Mouse (Mus musculus) hindbrain, embryonic 14.5 days (tissue): ENCODE data around the gene Sh3bp5. TPM values are rescaled to one million over a fixed set of nuclear protein-coding genes. Genes with fewer than 3 reads are reported as not detected.

Experiments used
- ATAC-seq: fragments of 200-750 bp; cut with Nextera tagmentation; 2 replicates; pipeline ENCODE4 v1.8.0; 2017; ENCODE audit warnings: moderate number of reproducible peaks, mild to moderate bottlenecking, moderate TSS enrichment, moderate library complexity; ENCODE audit not compliant: low FRiP score
- DNase-seq: peaks from one replicate; pipeline ENCODE4 v3.0.0-alpha.2; 2015; ENCODE audit warnings: low spot score
- H3K27ac ChIP-seq: fragments of 300-500 bp; sonication (generic); 2 replicates; pipeline ENCODE4 v1.5.1; 2014; ENCODE audit warnings: mild to moderate bottlenecking, moderate library complexity
- H3K27me3 ChIP-seq: fragments of 300-500 bp; sonication (generic); 2 replicates; pipeline ENCODE4 v1.6.1; 2014; ENCODE audit warnings: mild to moderate bottlenecking, low read length, mixed read lengths; ENCODE audit not compliant: control insufficient read depth, insufficient read depth
- H3K36me3 ChIP-seq: fragments of 300-500 bp; sonication (generic); replicated peaks from 2 replicates; pipeline ENCODE4 v1.6.1; 2014; ENCODE audit not compliant: control insufficient read depth, insufficient read depth
- H3K4me1 ChIP-seq: fragments of 300-500 bp; sonication (generic); replicated peaks from 2 replicates; pipeline ENCODE4 v1.6.1; 2014; ENCODE audit warnings: antibody characterized with exemption, low read length, mixed read lengths; ENCODE audit not compliant: control insufficient read depth, insufficient read depth
- H3K4me2 ChIP-seq: fragments of 300-500 bp; sonication (generic); replicated peaks from 2 replicates; pipeline ENCODE4 v1.6.1; 2014; ENCODE audit warnings: mild to moderate bottlenecking, moderate library complexity
- H3K4me3 ChIP-seq: fragments of 300-500 bp; sonication (generic); replicated peaks from 2 replicates; pipeline ENCODE4 v1.5.1; 2014; ENCODE audit warnings: mild to moderate bottlenecking, low read length
- H3K9ac ChIP-seq: fragments of 300-500 bp; sonication (generic); 2 replicates; pipeline ENCODE4 v1.6.1; 2014
- H3K9me3 ChIP-seq: fragments of 300-500 bp; sonication (generic); 2 replicates; pipeline ENCODE4 v1.6.1; 2016; ENCODE audit warnings: low read length; ENCODE audit not compliant: control insufficient read depth
- WGBS: fragments of 180-500 bp; shearing (Covaris S2); extraction: QIAGEN DNeasy Blood & Tissue Kit; methylation state at CpG from one replicate; pipeline ENCODE4 v1.1.7; 2014; 5-methylcytosine and 5-hydroxymethylcytosine counted together
- polyA plus RNA-seq: library from polyadenylated mRNA; unstranded; fragments of >200 nt; fragmentation: Nextera tagmentation; extraction: Ambion mirVana; gene quantifications from 2 replicates; pipeline ENCODE4 v1.2.1, GENCODE M21; 2014

The Sh3bp5 gene
- polyA plus RNA-seq, 1 experiment from 2014 or later: 93.7 TPM

DNA sequence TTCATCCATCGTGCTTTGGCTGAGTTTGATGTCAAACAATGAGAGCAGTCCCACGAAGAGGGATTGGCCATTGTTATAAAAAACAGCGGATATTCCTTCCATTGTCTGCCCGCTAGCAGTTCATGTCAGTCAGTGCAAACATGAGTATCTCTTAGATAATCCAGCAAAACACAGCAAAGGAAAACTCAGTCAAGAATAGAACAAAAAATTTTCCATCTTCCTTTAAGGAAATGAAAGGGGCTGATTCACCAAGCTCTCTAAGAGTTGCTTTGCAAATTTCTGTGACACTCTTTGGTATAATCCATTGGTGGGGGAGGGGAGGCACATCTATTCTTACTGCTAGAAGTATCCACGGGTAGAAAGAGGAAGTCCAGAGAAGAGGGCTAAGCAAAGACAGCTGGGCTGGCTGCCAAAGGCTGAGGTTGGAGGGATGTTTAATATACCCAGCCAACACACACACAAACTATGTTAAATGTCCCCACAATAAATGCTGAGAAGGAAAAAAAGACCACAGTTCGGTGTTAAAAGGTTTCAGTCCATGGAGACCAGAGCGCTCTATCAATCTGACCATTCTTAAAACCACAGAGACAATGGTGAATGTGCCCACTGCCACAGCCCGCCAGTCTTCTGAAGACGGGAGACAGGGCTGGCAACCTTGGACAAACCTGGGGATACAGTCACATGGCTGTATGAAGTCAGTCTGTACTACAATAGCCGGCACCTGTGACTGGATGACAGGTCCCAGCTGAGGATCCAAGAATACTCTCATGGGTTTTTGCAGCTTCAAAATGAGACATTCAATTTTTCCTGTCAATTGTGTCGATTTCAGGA is 12.7 kb downstream of the Sh3bp5 start:
- ATAC-seq: no peak

DNA sequence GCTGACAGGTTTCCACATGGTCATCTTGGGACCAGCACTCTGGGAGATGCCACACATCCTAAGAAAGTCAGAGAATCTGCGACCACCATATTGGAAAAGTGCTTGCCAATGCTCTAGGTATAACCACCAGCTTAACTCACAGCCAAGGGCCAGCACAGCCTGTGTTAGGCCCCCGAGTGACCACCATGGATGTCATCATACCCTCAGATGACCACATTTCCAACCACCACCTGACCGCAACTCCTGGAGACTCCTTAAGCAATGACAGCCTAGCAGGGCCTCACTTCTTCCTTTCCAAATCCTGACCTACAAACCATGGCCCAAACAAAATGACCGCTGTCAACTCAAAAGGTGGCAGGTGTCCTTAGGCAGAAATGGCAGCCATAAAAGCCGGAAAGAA is 13.5 kb downstream of the Sh3bp5 start:
- WGBS: 92% methylated on average over 5 of the region's 5 CpGs
- DNase-seq: no peak
- Histone ChIP-seq H3K4me2 (no peak overlapping the region), H3K4me3 (no peak overlapping the region), H3K27me3 (no peaks in the 10 kb centered on the region), H3K9ac (no peak overlapping the region), H3K4me1 (peaks cover 21% of the 10 kb centered on the region), H3K36me3 (peaks cover 36% of the 10 kb centered on the region), H3K27ac (no peak overlapping the region), H3K9me3 (no peaks in the 10 kb centered on the region)
- ATAC-seq: no peak

More for the DNA sequence above, 12.7 kb downstream of the Sh3bp5 start:
- H3K27me3 ChIP-seq: no peaks in the 10 kb centered on the region
- peaks cover 21% of the 10 kb centered on the region for H3K4me1 ChIP-seq
- peaks cover 43% of the 10 kb centered on the region for H3K36me3 ChIP-seq
- DNase-seq: peak; percentile 37
- H3K9me3 ChIP-seq: no peaks in the 10 kb centered on the region
- no peak overlapping the region for H3K4me3 ChIP-seq
- 57% methylated on average over 11 of the region's 11 CpGs for WGBS
- H3K9ac ChIP-seq: no peak overlapping the region
- no peak overlapping the region for H3K4me2 ChIP-seq
- no peak overlapping the region for H3K27ac ChIP-seq

DNA sequence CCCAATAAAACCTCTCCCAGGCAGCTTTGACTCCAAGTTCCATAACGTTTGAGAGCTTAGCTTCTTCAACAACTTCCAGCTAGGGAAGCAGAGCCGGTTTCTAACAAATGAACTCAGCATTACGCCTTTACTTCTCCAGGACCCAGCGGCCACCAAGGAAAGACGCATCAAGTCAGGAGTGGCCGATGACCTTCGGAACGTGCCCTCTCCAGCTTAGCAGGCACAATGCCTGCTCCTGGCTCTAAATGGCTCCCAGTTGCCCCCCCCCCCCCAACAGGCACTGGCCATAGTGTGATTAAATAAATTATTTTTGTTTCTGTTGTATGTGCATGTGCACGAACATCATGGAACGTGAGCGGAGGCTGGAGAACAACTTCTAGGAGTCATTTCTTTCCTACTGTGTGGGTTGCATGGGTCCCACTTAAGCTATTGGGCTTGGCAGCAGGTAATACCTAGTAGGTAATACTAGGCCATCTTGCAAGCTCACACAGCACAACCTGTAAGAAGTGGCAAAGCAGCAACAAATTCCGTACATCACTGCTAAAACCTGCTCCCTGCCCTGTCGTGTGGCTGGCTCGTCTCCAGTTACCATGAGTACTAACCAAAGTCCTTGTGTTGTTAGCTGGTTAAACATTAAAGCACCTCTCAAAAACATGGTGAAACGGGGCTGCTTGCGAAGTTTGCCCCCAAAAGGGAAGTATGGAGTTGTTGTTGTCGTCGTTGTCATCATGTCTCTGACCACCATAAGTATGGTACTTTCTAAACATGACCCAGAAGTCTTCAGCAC is 14.2 kb downstream of the Sh3bp5 start:
- 80% methylated on average over 18 of the region's 18 CpGs for WGBS
- H3K36me3 ChIP-seq: peaks cover 29% of the 10 kb centered on the region
- ATAC-seq: no peak

GRCm38 (mm10) chr14:31420985-31421384 is 14.9 kb downstream of the Sh3bp5 start:
- H3K9ac ChIP-seq: no peak overlapping the region
- no peak for DNase-seq
- H3K4me1 ChIP-seq: peaks cover 21% of the 10 kb centered on the region
- no peak overlapping the region for H3K4me3 ChIP-seq
- peaks cover 21% of the 10 kb centered on the region for H3K36me3 ChIP-seq
- no peak for ATAC-seq
- no peaks in the 10 kb centered on the region for H3K27me3 ChIP-seq
- no peak overlapping the region for H3K4me2 ChIP-seq
- WGBS: 32% methylated on average over 7 of the region's 7 CpGs
- no peaks in the 10 kb centered on the region for H3K9me3 ChIP-seq
- H3K27ac ChIP-seq: no peak overlapping the region

More for the DNA sequence above, 14.2 kb downstream of the Sh3bp5 start:
- Histone ChIP-seq H3K4me1 (peaks cover 21% of the 10 kb centered on the region), H3K27me3 (no peaks in the 10 kb centered on the region), H3K9me3 (no peaks in the 10 kb centered on the region), H3K4me2 (no peak overlapping the region), H3K27ac (no peak overlapping the region), H3K9ac (no peak overlapping the region), H3K4me3 (no peak overlapping the region)
- DNase-seq: no peak

- Histone ChIP-seq H3K36me3 (peaks cover 17% of the 10 kb centered on the region), H3K27ac (no peak overlapping the region), H3K9ac (no peak overlapping the region), H3K4me1 (peaks cover 21% of the 10 kb centered on the region), H3K9me3 (no peaks in the 10 kb centered on the region), H3K4me3 (no peak overlapping the region), H3K27me3 (no peaks in the 10 kb centered on the region), H3K4me2 (no peak overlapping the region)
- 91% methylated on average over 7 of the region's 7 CpGs for WGBS
- ATAC-seq: no peak
- no peak for DNase-seq
These were observed 15.3 kb downstream of the Sh3bp5 start for GRCm38 (mm10) chr14:31420562-31420961.

DNA sequence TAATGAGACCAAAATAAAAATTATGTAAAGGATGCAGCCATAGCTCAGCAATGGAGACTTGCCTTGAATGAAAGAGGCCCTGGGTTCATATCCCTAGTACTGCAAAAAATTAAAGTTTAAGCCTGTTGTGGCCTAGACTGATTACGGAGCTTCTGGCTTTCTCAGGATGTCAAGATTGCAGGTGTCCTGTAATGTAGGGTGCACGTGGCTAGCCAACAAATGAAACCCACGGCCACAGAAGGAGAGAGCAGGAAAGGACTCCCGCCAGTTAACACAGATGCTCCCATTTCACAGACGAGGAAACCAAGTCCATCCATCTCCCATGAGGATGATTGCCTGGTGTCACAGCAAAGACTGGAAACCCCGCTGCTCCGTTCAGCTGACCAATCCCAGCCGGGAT is 15.7 kb downstream of the Sh3bp5 start:
- H3K27me3 ChIP-seq: no peaks in the 10 kb centered on the region
- peaks cover 16% of the 10 kb centered on the region for H3K36me3 ChIP-seq
- no peak overlapping the region for H3K27ac ChIP-seq
- H3K4me1 ChIP-seq: peaks cover 25% of the 10 kb centered on the region
- no peaks in the 10 kb centered on the region for H3K9me3 ChIP-seq
- H3K9ac ChIP-seq: no peak overlapping the region
- H3K4me3 ChIP-seq: no peak overlapping the region
- H3K4me2 ChIP-seq: no peak overlapping the region
- ATAC-seq (no peak), DNase-seq (no peak)
- WGBS: 92% methylated on average over 8 of the region's 8 CpGs

GRCm38 (mm10) chr14:31419279-31419678 is 16.6 kb downstream of the Sh3bp5 start:
- no peak overlapping the region for H3K4me2 ChIP-seq
- 26% methylated on average over 4 of the region's 4 CpGs for WGBS
- no peaks in the 10 kb centered on the region for H3K27me3 ChIP-seq
- DNase-seq: no peak
- no peak for ATAC-seq
- no peaks in the 10 kb centered on the region for H3K9me3 ChIP-seq
- H3K27ac ChIP-seq: no peak overlapping the region
- H3K4me3 ChIP-seq: no peak overlapping the region
- peaks cover 16% of the 10 kb centered on the region for H3K36me3 ChIP-seq
- H3K4me1 ChIP-seq: peaks cover 26% of the 10 kb centered on the region
- H3K9ac ChIP-seq: no peak overlapping the region

DNA sequence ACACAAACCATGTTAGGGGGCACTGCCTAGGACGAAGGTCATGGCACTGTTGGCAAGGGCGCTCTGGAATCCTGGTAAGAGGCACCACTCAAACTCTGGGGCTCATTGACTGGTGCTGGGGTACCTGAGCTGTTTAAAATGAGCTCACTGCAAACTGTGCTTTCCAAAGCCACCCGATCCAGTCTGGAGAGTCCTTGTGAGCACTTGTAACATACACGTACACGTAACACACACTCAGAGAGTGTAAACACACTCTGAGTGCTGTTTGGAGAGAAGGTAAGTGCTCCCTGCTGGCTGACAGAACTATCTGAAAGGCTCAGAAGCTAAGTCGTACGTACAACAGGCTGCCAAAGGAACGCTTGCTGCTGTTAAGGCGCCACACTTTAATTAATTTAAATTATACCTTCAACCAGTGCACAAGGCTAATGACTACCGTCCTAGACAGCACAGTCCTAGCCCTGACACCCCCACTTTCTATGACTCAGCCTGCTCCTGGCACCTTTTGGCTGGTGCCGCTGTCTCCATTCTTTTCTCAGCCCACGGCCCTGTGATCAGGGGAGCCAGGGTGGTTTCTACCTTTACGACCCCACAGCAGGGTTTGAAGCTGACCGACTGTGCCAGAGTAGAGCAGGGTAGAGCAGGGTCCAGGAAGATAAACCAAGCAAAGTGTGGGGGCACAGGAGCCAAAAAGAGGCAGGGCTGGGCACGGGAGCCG is 18.9 kb downstream of the Sh3bp5 start:
- peaks cover 17% of the 10 kb centered on the region for H3K4me1 ChIP-seq
- no peaks in the 10 kb centered on the region for H3K27me3 ChIP-seq
- H3K4me2 ChIP-seq: no peak overlapping the region
- 85% methylated on average over 16 of the region's 16 CpGs for WGBS
- ATAC-seq (no peak), DNase-seq (no peak)
- H3K9ac ChIP-seq: no peak overlapping the region
- H3K27ac ChIP-seq: no peak overlapping the region
- no peak overlapping the region for H3K4me3 ChIP-seq
- H3K36me3 ChIP-seq: peaks cover 4% of the 10 kb centered on the region; the same call in 1 of the 2 replicates
- no peaks in the 10 kb centered on the region for H3K9me3 ChIP-seq

DNA sequence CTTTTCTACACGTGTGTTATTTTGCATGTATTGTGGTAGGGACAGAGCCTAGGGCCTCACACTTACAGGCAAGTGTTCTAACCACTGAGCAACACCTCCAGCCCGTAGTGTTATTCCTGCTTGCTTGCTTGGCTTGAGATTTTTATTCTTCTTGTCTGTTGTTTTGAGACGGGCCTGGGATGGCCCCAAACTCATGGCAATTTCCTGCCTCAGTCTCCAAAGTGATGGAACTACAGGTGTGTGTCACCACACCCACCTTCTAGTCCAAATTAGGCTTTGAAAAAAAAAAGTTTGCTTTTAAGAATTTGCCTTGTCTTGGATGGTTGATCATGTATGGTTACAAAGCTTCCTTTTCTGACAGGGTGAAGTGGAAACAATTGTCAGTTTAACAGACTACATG is 19.5 kb downstream of the Sh3bp5 start:
- peaks cover 14% of the 10 kb centered on the region for H3K4me1 ChIP-seq
- WGBS: 75% methylated on average over 3 of the region's 3 CpGs
- no peak for ATAC-seq

More for the DNA sequence above, 19.5 kb downstream of the Sh3bp5 start:
- Histone ChIP-seq H3K27me3 (no peaks in the 10 kb centered on the region), H3K27ac (no peak overlapping the region), H3K9me3 (no peaks in the 10 kb centered on the region), H3K4me3 (no peak overlapping the region), H3K4me2 (no peak overlapping the region), H3K9ac (no peak overlapping the region), H3K36me3 (peaks cover 1% of the 10 kb centered on the region; the same call in 1 of the 2 replicates)
- no peak for DNase-seq
